8 mouse cellular contexts compared by ENCODE assay signal in the genomic region with DNA sequence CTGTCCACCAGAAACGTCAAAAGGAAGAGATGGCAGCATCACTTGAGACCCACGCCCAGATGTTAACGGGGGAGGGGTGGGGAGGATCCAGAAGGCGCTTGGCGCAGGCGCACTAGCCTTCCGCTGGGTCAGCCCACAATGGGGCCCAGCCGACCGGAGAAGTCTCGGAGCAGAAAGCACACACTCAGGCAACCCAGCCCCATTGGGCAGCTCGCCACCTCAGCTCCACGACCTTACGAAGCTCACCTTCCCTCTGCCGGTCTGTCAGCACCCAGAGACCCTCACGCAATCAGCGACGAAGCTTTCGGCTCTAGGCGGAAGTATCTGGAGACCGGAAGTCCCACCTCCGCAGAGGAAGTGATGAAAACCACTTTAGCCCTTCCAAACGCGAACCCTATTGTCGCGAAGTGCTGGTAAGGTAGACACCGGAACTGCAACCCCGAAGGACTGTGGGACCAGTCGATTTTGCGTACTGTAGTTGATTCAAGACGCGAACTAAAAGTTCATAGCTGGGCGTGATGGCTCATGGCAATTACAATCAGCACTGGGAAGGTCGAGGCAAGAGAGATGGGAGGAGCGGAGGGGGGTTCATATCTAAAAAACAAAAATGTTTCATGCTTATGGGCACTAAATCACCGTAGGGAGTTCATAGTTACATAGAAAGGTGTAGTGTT. TPM values are rescaled to one million over a fixed set of nuclear protein-coding genes. Genes with fewer than 3 reads are reported as not detected.
DNase-seq lines count a peak whose midpoint lies in the region; ATAC-seq and TF ChIP-seq lines count a peak whose summit lies in the region.

A gene (minus strand): TSS at position 347 of the 674 bp plus-strand sequence.

- H3K4me2 ChIP-seq in embryonic facial prominence, embryonic 13.5 days: peak within 1 kb of the TSS; percentile 84
- peak within 1 kb of the TSS; percentile 93 for H3K4me2 ChIP-seq in limb, embryonic 13.5 days (replicated peaks)
- peak within 1 kb of the TSS; percentile 72 for H3K4me2 ChIP-seq in midbrain, embryonic 16.5 days (ENCODE audit: low read length)

- intact Hi-C loops in heart, adult 2 months (cut with DNase I): loop anchor here (2.0 kb wide), 1 partner anchor 85 kb away; a partner anchor contains a TSS

- under 1% methylated on average over 35 of the region's 35 CpGs for WGBS in embryonic facial prominence, embryonic 13.5 days
- under 1% methylated on average over 35 of the region's 35 CpGs for WGBS in heart, adult 2 months
- 2% methylated on average over 35 of the region's 35 CpGs for WGBS in limb, embryonic 13.5 days
- 1% methylated on average over 35 of the region's 35 CpGs for whole genome bisulfite sequencing in midbrain, embryonic 16.5 days

- peaks cover 1% of the 10 kb centered on the region; the same call in 1 of the 2 replicates for H3K79me2 ChIP-seq in heart, adult 2 months (replicated peaks; ENCODE audit: control insufficient read depth, insufficient read depth, low read length)

- peak; percentile 92 for ATAC-seq in embryonic facial prominence, embryonic 13.5 days (ENCODE audit: insufficient number of reproducible peaks, insufficient read depth, low FRiP score, low TSS enrichment, low read depth)
- peak; percentile 97 for ATAC-seq in limb, embryonic 13.5 days (ENCODE audit: low FRiP score, low read depth)
- ATAC-seq in midbrain, embryonic 16.5 days: peak; percentile 98

- H3K36me3 ChIP-seq in embryonic facial prominence, embryonic 13.5 days: no peaks in the 10 kb centered on the region
- H3K36me3 ChIP-seq in heart, adult 2 months (ENCODE audit: control insufficient read depth, insufficient read depth, low read length): peaks cover 5% of the 10 kb centered on the region; the same call in 1 of the 2 replicates
- no peaks in the 10 kb centered on the region for H3K36me3 ChIP-seq in limb, embryonic 13.5 days
- no peaks in the 10 kb centered on the region for H3K36me3 ChIP-seq in midbrain, embryonic 16.5 days (ENCODE audit: control insufficient read depth, insufficient read depth, low read length)

- peak within 1 kb of the TSS; percentile 69 for H3K4me3 ChIP-seq in embryonic facial prominence, embryonic 13.5 days
- peak within 1 kb of the TSS; percentile 93 for H3K4me3 ChIP-seq in heart, adult 2 months
- peak within 1 kb of the TSS; percentile 65 for H3K4me3 ChIP-seq in limb, embryonic 13.5 days
- peak within 1 kb of the TSS; percentile 72 for H3K4me3 ChIP-seq in midbrain, embryonic 16.5 days (ENCODE audit: low read depth, low read length)

- peak within 1 kb of the TSS; percentile 89 for H3K9ac ChIP-seq in embryonic facial prominence, embryonic 13.5 days
- H3K9ac ChIP-seq in heart, adult 2 months (ENCODE audit: low read depth, low read length): peak within 1 kb of the TSS; percentile 91
- peak within 1 kb of the TSS; percentile 81 for H3K9ac ChIP-seq in limb, embryonic 13.5 days
- peak within 1 kb of the TSS; percentile 86 for H3K9ac ChIP-seq in midbrain, embryonic 16.5 days (ENCODE audit: low read depth, low read length)

- peak; percentile 51 for TF ChIP-seq CTCF in heart, adult 2 months (IDR thresholded peaks at IDR 0.05)

- peaks cover 15% of the 10 kb centered on the region for H3K4me1 ChIP-seq in embryonic facial prominence, embryonic 13.5 days
- no peaks in the 10 kb centered on the region; the same call in 1 of the 2 replicates for H3K4me1 ChIP-seq in heart, adult 2 months (ENCODE audit: control insufficient read depth, insufficient read depth, low read length)
- H3K4me1 ChIP-seq in limb, embryonic 13.5 days: peaks cover 14% of the 10 kb centered on the region
- H3K4me1 ChIP-seq in midbrain, embryonic 16.5 days (ENCODE audit: control insufficient read depth, insufficient read depth, low read length): peaks cover 16% of the 10 kb centered on the region

- H3K9me3 ChIP-seq in embryonic facial prominence, embryonic 13.5 days: no peaks in the 10 kb centered on the region
- H3K9me3 ChIP-seq in limb, embryonic 13.5 days: no peaks in the 10 kb centered on the region
- no peaks in the 10 kb centered on the region for H3K9me3 ChIP-seq in midbrain, embryonic 16.5 days (replicated peaks; ENCODE audit: control insufficient read depth, low read length, poor library complexity, severe bottlenecking)

- H3K27ac ChIP-seq in embryonic facial prominence, embryonic 13.5 days: peak within 1 kb of the TSS; percentile 98
- H3K27ac ChIP-seq in heart, adult 2 months: peak within 1 kb of the TSS; percentile 99
- peak within 1 kb of the TSS; percentile 97 for H3K27ac ChIP-seq in limb, embryonic 13.5 days
- peak within 1 kb of the TSS; percentile 99 for H3K27ac ChIP-seq in midbrain, embryonic 16.5 days (ENCODE audit: low read length)

- no peaks in the 10 kb centered on the region for H3K27me3 ChIP-seq in embryonic facial prominence, embryonic 13.5 days
- no peaks in the 10 kb centered on the region for H3K27me3 ChIP-seq in heart, adult 2 months (ENCODE audit: control insufficient read depth, insufficient read depth, low read length)
- H3K27me3 ChIP-seq in limb, embryonic 13.5 days: no peaks in the 10 kb centered on the region
- no peaks in the 10 kb centered on the region for H3K27me3 ChIP-seq in midbrain, embryonic 16.5 days (ENCODE audit: control insufficient read depth, insufficient read depth, low read depth, low read length)

- peak; percentile 94 for TF ChIP-seq POLR2A in heart, adult 2 months (IDR thresholded peaks at IDR 0.05; ENCODE audit: insufficient read depth, low read depth, low read length)

- no peak for TF ChIP-seq EP300 in heart, adult 2 months (IDR thresholded peaks at IDR 0.05; ENCODE audit: insufficient read depth, low read depth, low read length)

- peak; percentile 90 for DNase-seq in 3134 (ENCODE audit: extremely low read depth, insufficient read length, low spot score)
- DNase-seq in adrenal gland, postnatal 36 days: peak; percentile 89 to 93
- DNase-seq in heart, adult 2 months: peak; percentile 93
- DNase-seq in kidney, adult 8-10 months: peak; percentile 88 to 90
- peak; percentile 92 to 95 for DNase-seq in spleen, postnatal 10 days (ENCODE audit: low spot score in 2 of 2)

RNA-seq across cellular contexts. Expression of the gene that starts here (rescaled TPM):
- total RNA-seq in adrenal gland, postnatal 36 days (2021): 10 to 100 TPM; 34.1 to 38.3 TPM
- polyA plus RNA-seq in embryonic facial prominence, embryonic 13.5 days (2015; fragmentation: Nextera tagmentation; extraction: Ambion mirVana): 62.7 and 69.7 TPM in 2 replicates
- total RNA-seq in heart, adult 2 months (2021): 10 to 100 TPM; 20.4 to 21.2 TPM
- polyA plus RNA-seq in heart, adult 2 months (2012; rRNA removed): 16.5 and 27.0 TPM in 2 replicates
- polyA plus RNA-seq in limb, embryonic 13.5 days (2015; fragmentation: Nextera tagmentation; extraction: Ambion mirVana): 64.5 and 66.0 TPM in 2 replicates
- 106 TPM in 2 replicates for polyA plus RNA-seq in midbrain, embryonic 16.5 days (2015; fragmentation: Nextera tagmentation; extraction: Ambion mirVana)

Comparison
In these comparisons a context has a peak if more than half of its experiments do, and no peak if none do; other contexts are left out.
1. Peak in every context shown above with its lines: DNase-seq, ATAC-seq, H3K4me3 ChIP-seq and H3K27ac ChIP-seq.